ENCODE assay signal across 11 mouse cellular contexts in genomic region chr10:71250472-71250871, GRCm38 (mm10). TPM values are rescaled to one million over a fixed set of nuclear protein-coding genes. Genes with fewer than 3 reads are reported as not detected.
DNase-seq lines count a peak whose midpoint lies in the region; ATAC-seq lines count a peak whose summit lies in the region.
"Had no signal": no experiment of that assay in that cellular context is flagged by ENCODE, and none has a peak within 500 bp of the region (broad histone marks: within the 10 kb centered on the region; RNA-seq: fewer than 3 reads in every experiment).

No protein-coding gene starts in this region.

- H3K4me1 ChIP-seq in heart, embryonic 16.5 days (ENCODE audit: control insufficient read depth, insufficient read depth, low read length): no peaks in the 10 kb centered on the region
- H3K4me1 ChIP-seq in kidney, embryonic 14.5 days (ENCODE audit: control insufficient read depth, insufficient read depth, low read length): no peaks in the 10 kb centered on the region
- H3K4me1 ChIP-seq: neural tube, embryonic 15.5 days had no signal

- H3K36me3 ChIP-seq in heart, embryonic 16.5 days (ENCODE audit: control insufficient read depth, insufficient read depth): peaks cover 7% of the 10 kb centered on the region
- peaks cover 7% of the 10 kb centered on the region; the same call in 1 of the 2 replicates for H3K36me3 ChIP-seq in kidney, embryonic 14.5 days (ENCODE audit: control insufficient read depth, insufficient read depth, low read length)

- peak; percentile 85 to 91 for DNase-seq in cerebellum, adult 18-20 months
- DNase-seq in cerebellum, postnatal 36 days: peak; percentile 80 to 87
- DNase-seq in left cerebral cortex, postnatal 14 days (ENCODE audit: low spot score in 2 of 2): peak; percentile 71 to 72
- DNase-seq in lung, postnatal 10 days: no peak
- DNase-seq in spleen, postnatal 10 days (ENCODE audit: low spot score in 2 of 2): no peak
- DNase-seq in ovary, adult 18-20 months (ENCODE audit: low spot score): no peak
- DNase-seq: lung, postnatal 36 days; thymus, postnatal 36 days had no signal

- H3K9me3 ChIP-seq in heart, embryonic 16.5 days (replicated peaks; ENCODE audit: control insufficient read depth, low read length): no peaks in the 10 kb centered on the region
- H3K9me3 ChIP-seq in kidney, embryonic 14.5 days (ENCODE audit: control insufficient read depth, low read length): no peaks in the 10 kb centered on the region
- H3K9me3 ChIP-seq: neural tube, embryonic 15.5 days had no signal

- 62% methylated on average over 17 of the region's 17 CpGs for WGBS in heart, embryonic 16.5 days
- WGBS in kidney, embryonic 14.5 days: 85% methylated on average over 17 of the region's 17 CpGs

- peak overlapping the region; percentile 57 for H3K4me2 ChIP-seq in heart, embryonic 16.5 days (ENCODE audit: low read depth, low read length)
- H3K4me2 ChIP-seq in kidney, embryonic 14.5 days (replicated peaks; ENCODE audit: low read depth, low read length): no peak overlapping the region
- H3K4me2 ChIP-seq: neural tube, embryonic 15.5 days had no signal

- ATAC-seq in heart, embryonic 16.5 days (replicated peaks; ENCODE audit: extremely low read depth, insufficient read depth, low FRiP score): peak; percentile 76
- no peak for ATAC-seq in kidney, embryonic 14.5 days (ENCODE audit: low FRiP score, low TSS enrichment)

- H3K9ac ChIP-seq in heart, embryonic 16.5 days (ENCODE audit: low read length): peak overlapping the region; percentile 63
- H3K9ac ChIP-seq in kidney, embryonic 14.5 days (ENCODE audit: low read depth, low read length): no peak overlapping the region
- H3K9ac ChIP-seq: neural tube, embryonic 15.5 days had no signal

- no peaks in the 10 kb centered on the region for H3K27me3 ChIP-seq in heart, embryonic 16.5 days (ENCODE audit: control insufficient read depth, insufficient read depth, low read length)
- no peaks in the 10 kb centered on the region for H3K27me3 ChIP-seq in kidney, embryonic 14.5 days (ENCODE audit: control insufficient read depth, insufficient read depth, low read length)
- H3K27me3 ChIP-seq: neural tube, embryonic 15.5 days had no signal

- H3K27ac ChIP-seq in heart, embryonic 16.5 days (ENCODE audit: low read length): no peak overlapping the region
- no peak overlapping the region for H3K27ac ChIP-seq in kidney, embryonic 14.5 days (ENCODE audit: low read depth, low read length)
- H3K27ac ChIP-seq: neural tube, embryonic 15.5 days had no signal

- intact Hi-C loops in left cerebral cortex, postnatal 14 days (cut with DNase I): no loop called here

- H3K4me3 ChIP-seq in heart, embryonic 16.5 days (ENCODE audit: low read length): peak overlapping the region; percentile 41
- H3K4me3 ChIP-seq in kidney, embryonic 14.5 days (ENCODE audit: low read length): no peak overlapping the region
- H3K4me3 ChIP-seq: neural tube, embryonic 15.5 days had no signal

RNA-seq across cellular contexts. Expression of gene Tfam, which starts 12.4 kb away (rescaled TPM):
- polyA plus RNA-seq in heart, embryonic 16.5 days (2015; fragmentation: Nextera tagmentation; extraction: Ambion mirVana): 65.7 and 72.0 TPM in 2 replicates
- 10 to 100 TPM; 36.0 to 40.0 TPM for total RNA-seq in left cerebral cortex, postnatal 14 days (2021)
- 87.7 and 103 TPM in 2 replicates for polyA plus RNA-seq in kidney, embryonic 14.5 days (2014; fragmentation: Nextera tagmentation; extraction: Ambion mirVana)

RNA-seq across cellular contexts. Expression of gene Ube2d1, which starts 34.6 kb away (rescaled TPM):
- 49.2 and 63.7 TPM in 2 replicates for polyA plus RNA-seq in heart, embryonic 16.5 days (2015; fragmentation: Nextera tagmentation; extraction: Ambion mirVana)
- total RNA-seq in left cerebral cortex, postnatal 14 days (2021): 10 to 100 TPM; 60.3 to 62.5 TPM
- polyA plus RNA-seq in kidney, embryonic 14.5 days (2014; fragmentation: Nextera tagmentation; extraction: Ambion mirVana): 81.7 and 83.1 TPM in 2 replicates

Comparison
In these comparisons a context has a peak if more than half of its experiments do, and no peak if none do; other contexts are left out.
1. DNase-seq: peak in cerebellum, adult 18-20 months (2 of 2), cerebellum, postnatal 36 days (2 of 2) and left cerebral cortex, postnatal 14 days (2 of 2); none in lung, postnatal 10 days (single experiment), spleen, postnatal 10 days (0 of 2) and ovary, adult 18-20 months (single experiment).